Mouse (Mus musculus) liver, adult 2 months (tissue): Measurements from ENCODE around the gene Ncapd2. TPM values are rescaled to one million over a fixed set of nuclear protein-coding genes. Genes with fewer than 3 reads are reported as not detected.
A peak's percentile ranks its signal among the peaks of the same experiment; 100 is the strongest.
"Not testable (repeated sequence)": the region's sequence is repeated elsewhere in the genome, so short reads cannot be mapped to it uniquely, and the experiment has no call there.

Source experiments
- DNase-seq: peaks from one replicate; pipeline ENCODE4 v3.0.0-alpha.2; 2011; ENCODE audit warnings: low read depth, low spot score; ENCODE audit errors: extremely low read depth
- H3K27ac ChIP-seq: fragments of 200-500 bp; replicated peaks from 2 replicates; pipeline ENCODE4 v1.5.1; 2012; ENCODE audit warnings: low read depth, mild to moderate bottlenecking, control low read depth, inconsistent platforms, low read length; ENCODE audit not compliant: insufficient read depth
- H3K27me3 ChIP-seq: fragments of 200-500 bp; 2 replicates; pipeline ENCODE4 v1.6.1; 2012; ENCODE audit warnings: mild to moderate bottlenecking, moderate library complexity, low read length, inconsistent platforms; ENCODE audit not compliant: control insufficient read depth, insufficient read depth
- H3K36me3 ChIP-seq: fragments of 200-500 bp; 2 replicates; pipeline ENCODE4 v1.6.1; 2012; ENCODE audit warnings: low read length, inconsistent platforms; ENCODE audit not compliant: control insufficient read depth, insufficient read depth
- H3K4me1 ChIP-seq: fragments of 200-500 bp; 2 replicates; pipeline ENCODE4 v1.6.1; 2011; ENCODE audit warnings: low read length; ENCODE audit not compliant: control insufficient read depth, insufficient read depth
- H3K4me3 ChIP-seq: fragments of 200-500 bp; 2 replicates; pipeline ENCODE4 v1.5.1; 2011; ENCODE audit warnings: low read depth, mild to moderate bottlenecking, control low read depth, low read length, moderate library complexity; ENCODE audit not compliant: insufficient read depth
- H3K79me2 ChIP-seq: fragments of 200-500 bp; 2 replicates; pipeline ENCODE4 v1.6.1; 2012; ENCODE audit warnings: inconsistent platforms, mild to moderate bottlenecking, low read length, moderate library complexity; ENCODE audit not compliant: control insufficient read depth, insufficient read depth
- H3K9ac ChIP-seq: fragments of 200-500 bp; 2 replicates; pipeline ENCODE4 v1.6.1; 2012; ENCODE audit warnings: low read depth, mild to moderate bottlenecking, control low read depth, inconsistent platforms, low read length
- CTCF ChIP-seq: fragments of 200-500 bp; IDR thresholded peaks from 2 replicates; pipeline ENCODE4 v1.5.1; 2011; ENCODE audit warnings: low read depth, low read length, control low read depth
- POLR2A ChIP-seq: fragments of 200-500 bp; IDR thresholded peaks from 2 replicates; pipeline ENCODE4 v1.6.1; 2011; ENCODE audit warnings: low read length, control low read depth; ENCODE audit not compliant: insufficient read depth; ENCODE audit errors: extremely low read depth
- WGBS: fragments of 180-500 bp; shearing (Covaris S2); methylation state at CpG from one replicate; pipeline ENCODE4 v1.1.7; 2018; 5-methylcytosine and 5-hydroxymethylcytosine counted together
- polyA plus RNA-seq: library from polyadenylated mRNA; depleted of rRNA; stranded (reverse); fragments of >200 nt; gene quantifications from 2 replicates; pipeline ENCODE4 v1.2.3, GENCODE M21; 2012
- total RNA-seq: library from RNA; depleted of rRNA; stranded (reverse); fragments of >200 nt; gene quantifications from 2 replicates; pipeline ENCODE4 v1.2.3, GENCODE M21; 2014

The Ncapd2 gene
- total and polyA plus RNA-seq, 2 experiments = 2.4 to 3.5 TPM

DNA sequence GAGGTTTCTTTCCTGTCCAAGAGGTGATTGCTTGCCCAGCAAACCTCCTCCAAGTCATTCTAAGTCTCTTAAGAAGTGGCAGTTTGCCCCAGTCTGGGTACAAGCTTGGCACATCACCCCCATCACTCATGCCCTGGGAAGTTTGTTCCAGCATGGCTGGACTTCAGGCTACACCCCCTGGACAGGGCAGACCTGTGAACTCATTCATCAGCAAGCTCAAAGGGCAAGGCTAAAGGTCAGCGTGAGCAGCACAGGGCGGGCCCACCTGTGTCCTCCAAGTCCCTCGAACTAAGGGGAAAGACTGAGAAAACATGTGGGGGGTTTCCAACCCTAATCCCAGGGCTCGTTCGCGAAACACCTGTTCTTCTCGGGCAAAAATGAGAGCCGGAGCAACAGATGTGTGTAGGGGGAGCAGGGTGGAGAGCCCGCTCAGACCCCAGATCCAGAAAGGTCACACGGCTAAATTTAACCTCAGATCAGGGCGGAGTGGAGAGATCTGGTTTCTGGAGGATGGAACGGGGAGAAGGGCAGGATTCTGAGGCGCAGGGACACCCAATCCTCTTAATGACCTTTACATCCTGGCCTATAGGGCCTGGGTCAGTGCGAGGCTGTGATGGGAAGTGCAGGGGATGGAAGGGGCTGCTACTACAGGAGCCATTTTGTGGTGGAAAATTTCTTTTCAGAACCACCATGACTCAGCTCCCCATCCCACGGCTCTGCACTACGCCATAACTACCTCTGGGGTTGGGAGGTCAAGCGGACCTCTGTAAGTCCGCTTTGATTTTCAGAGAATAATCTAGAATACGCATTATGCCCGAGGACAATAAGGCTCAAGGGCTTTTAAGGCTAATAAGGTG, 27.5 kb downstream of the Ncapd2 start:
- WGBS = 4% methylated on average over 20 of the region's 20 CpGs
- Histone ChIP-seq H3K79me2 (peaks cover 14% of the 10 kb centered on the region; the same call in 1 of the 2 replicates), H3K27ac (peak overlapping the region; percentile 91), H3K27me3 (no peaks in the 10 kb centered on the region), H3K9ac (peak overlapping the region; percentile 95), H3K4me1 (peaks cover 8% of the 10 kb centered on the region), H3K36me3 (peaks cover 6% of the 10 kb centered on the region), H3K4me3 (peak overlapping the region; percentile 95)
- peak; percentile 93 for DNase-seq
- TF ChIP-seq POLR2A = no peak
- no peak for TF ChIP-seq CTCF

DNA sequence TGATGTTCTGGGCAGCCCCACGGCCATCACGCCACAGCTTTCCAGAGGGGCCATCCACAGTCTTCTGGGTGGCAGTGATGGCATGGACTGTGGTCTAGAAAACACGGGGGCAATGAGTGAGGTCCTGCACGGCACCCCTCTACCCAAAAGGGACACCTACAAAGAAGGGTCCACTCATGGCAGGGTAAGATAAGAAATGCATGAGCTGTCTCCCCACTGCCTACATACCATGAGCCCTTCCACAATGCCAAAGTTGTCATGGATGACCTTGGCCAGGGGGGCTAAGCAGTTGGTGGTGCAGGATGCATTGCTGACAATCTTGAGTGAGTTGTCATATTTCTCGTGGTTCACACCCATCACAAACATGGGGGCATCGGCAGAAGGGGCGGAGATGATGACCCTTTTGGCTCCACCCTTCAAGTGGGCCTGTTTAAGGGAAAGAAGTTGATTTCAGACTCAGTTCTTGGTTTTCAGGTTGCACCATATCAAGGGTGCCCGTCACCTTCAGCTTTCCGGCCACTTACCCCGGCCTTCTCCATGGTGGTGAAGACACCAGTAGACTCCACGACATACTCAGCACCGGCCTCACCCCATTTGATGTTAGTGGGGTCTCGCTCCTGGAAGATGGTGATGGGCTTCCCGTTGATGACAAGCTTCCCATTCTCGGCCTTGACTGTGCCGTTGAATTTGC, 28.7 kb downstream of the Ncapd2 start:
- WGBS = 67% methylated on average over 12 of the region's 16 CpGs
- not testable (repeated sequence) for H3K27me3 ChIP-seq, H3K4me3 ChIP-seq, H3K36me3 ChIP-seq, DNase-seq, H3K27ac ChIP-seq, H3K4me1 ChIP-seq
- peaks cover 14% of the 10 kb centered on the region; the same call in 1 of the 2 replicates for H3K79me2 ChIP-seq
- 0 out of 2 replicates have a peak overlapping the region, but pooled peaks have one; percentile 10 for H3K9ac ChIP-seq

DNA sequence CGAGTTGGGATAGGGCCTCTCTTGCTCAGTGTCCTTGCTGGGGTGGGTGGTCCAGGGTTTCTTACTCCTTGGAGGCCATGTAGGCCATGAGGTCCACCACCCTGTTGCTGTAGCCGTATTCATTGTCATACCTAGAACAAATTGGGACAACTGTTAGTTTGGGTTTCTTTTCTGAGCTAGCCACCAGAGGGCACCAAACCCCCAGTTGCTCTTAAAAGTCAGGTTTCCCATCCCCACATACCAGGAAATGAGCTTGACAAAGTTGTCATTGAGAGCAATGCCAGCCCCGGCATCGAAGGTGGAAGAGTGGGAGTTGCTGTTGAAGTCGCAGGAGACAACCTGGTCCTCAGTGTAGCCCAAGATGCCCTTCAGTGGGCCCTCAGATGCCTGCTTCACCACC, 29.5 kb downstream of the Ncapd2 start:
- peak; percentile 52 for DNase-seq
- H3K9ac ChIP-seq, H3K4me3 ChIP-seq, H3K4me1 ChIP-seq, H3K27me3 ChIP-seq, H3K27ac ChIP-seq, H3K36me3 ChIP-seq: not testable (repeated sequence)
- H3K79me2 ChIP-seq = peaks cover 14% of the 10 kb centered on the region; the same call in 1 of the 2 replicates
- 7% methylated on average over 4 of the region's 5 CpGs for WGBS
- TF ChIP-seq CTCF = peak; percentile 24; the same call in 1 of the 2 replicates

DNA sequence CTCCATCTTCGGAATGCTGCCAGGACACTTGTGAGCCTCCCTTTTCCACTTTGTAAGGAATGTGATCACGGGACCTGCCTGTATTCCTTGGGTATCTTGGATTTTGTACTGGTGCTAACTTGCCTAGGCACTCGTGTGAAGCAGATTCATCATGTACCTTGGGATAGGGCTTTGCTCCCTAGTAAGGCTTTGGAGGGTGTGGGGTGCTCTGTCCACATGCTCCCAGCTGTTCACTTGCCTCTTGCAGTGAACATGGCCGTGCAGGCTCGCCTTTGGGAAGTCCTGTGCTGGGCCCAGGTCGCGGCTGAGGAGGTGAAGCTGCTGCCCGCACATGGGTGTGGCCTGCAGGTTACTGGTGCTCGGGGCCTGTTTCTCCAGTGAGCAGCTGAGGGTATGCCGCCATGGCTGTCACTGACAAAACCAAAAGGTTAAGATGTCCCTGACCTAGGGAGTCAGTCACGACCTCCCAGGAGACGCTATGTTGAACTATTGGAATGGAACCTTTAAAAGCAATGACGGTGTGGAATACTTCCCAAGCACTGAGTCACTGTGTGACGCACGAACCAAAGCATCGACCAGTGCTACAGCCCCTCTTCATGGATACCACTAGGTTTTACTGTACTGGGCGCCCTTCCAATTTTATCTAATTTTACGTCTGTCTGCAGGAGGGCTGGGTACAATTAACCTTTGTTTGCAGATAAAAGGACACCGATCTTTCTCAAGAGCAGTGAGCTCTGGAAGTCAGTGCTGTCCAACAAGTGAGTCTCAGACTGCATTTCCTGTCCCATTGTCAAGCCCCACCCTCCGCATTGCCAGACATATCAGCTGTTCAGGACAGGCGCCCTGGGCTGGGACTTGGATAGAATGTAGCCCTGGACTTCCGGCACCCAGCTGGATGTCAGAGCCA, 30.4 kb downstream of the Ncapd2 start:
- H3K36me3 ChIP-seq = peaks cover 6% of the 10 kb centered on the region
- H3K4me1 ChIP-seq = peaks cover 2% of the 10 kb centered on the region; the same call in 1 of the 2 replicates
- no peak overlapping the region for H3K9ac ChIP-seq
- no peak overlapping the region for H3K4me3 ChIP-seq
- H3K27me3 ChIP-seq = no peaks in the 10 kb centered on the region
- peak overlapping the region; percentile 50 for H3K27ac ChIP-seq
- 25% methylated on average over 22 of the region's 22 CpGs for WGBS
- DNase-seq = peak; percentile 76
- TF ChIP-seq POLR2A (no peak), CTCF (no peak)
- H3K79me2 ChIP-seq = peaks cover 14% of the 10 kb centered on the region; the same call in 1 of the 2 replicates

DNA sequence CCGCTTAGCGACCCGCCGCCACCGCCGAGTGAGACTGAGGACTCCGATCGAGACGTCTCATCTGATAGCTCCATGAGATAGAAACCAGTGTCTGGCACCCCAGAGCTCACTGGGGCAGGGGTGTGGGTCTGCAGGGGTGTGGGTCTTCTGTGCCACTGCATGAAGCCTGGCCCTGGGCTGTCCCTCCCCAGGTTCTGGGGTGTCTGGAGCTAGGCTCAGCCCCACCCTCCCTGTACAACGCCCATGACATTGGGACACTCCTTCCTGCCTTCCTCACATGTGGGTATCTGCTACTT, 31.0 kb downstream of the Ncapd2 start:
- DNase-seq = no peak
- no peak overlapping the region for H3K9ac ChIP-seq
- H3K4me3 ChIP-seq = no peak overlapping the region
- WGBS = 83% methylated on average over 10 of the region's 10 CpGs
- peaks cover 6% of the 10 kb centered on the region for H3K36me3 ChIP-seq
- no peak overlapping the region for H3K27ac ChIP-seq
- H3K4me1 ChIP-seq = peaks cover 2% of the 10 kb centered on the region; the same call in 1 of the 2 replicates
- H3K27me3 ChIP-seq = no peaks in the 10 kb centered on the region
- TF ChIP-seq POLR2A (no peak), CTCF (no peak)
- H3K79me2 ChIP-seq = peaks cover 14% of the 10 kb centered on the region; the same call in 1 of the 2 replicates
